Mouse (Mus musculus) bone marrow, adult 2 months (tissue): Measurements from ENCODE around the gene Capg.

Experiments
- CTCF ChIP-seq: fragments of 200-500 bp; IDR thresholded peaks from 2 replicates; pipeline ENCODE4 v1.5.1; 2011; ENCODE audit warnings: low read length, control low read depth; ENCODE audit not compliant: control insufficient read depth, insufficient read depth
- POLR2A ChIP-seq: fragments of 200-500 bp; IDR thresholded peaks from 2 replicates; pipeline ENCODE4 v1.6.1; 2011; ENCODE audit warnings: low read depth, mild to moderate bottlenecking, control low read depth, low read length, borderline replicate concordance; ENCODE audit not compliant: control insufficient read depth

GRCm38 (mm10) chr6:72576041-72576440 lies 31.9 kb downstream of the Capg start:
- TF ChIP-seq CTCF: no peak
- no peak for TF ChIP-seq POLR2A
